Mouse (Mus musculus) megakaryocyte, embryonic 14.5 days (primary cell): ENCODE data around the gene Fbln7.

ENCODE experiments used
- FLI1 ChIP-seq: IDR thresholded peaks from 2 replicates; pipeline ENCODE4 v1.6.1; 2012; ENCODE audit warnings: low read length, inconsistent platforms, mixed read lengths
- GATA1 ChIP-seq: IDR thresholded peaks from 3 replicates; pipeline ENCODE4 v1.6.1; 2012; ENCODE audit warnings: mixed read lengths, low read length, inconsistent platforms, borderline replicate concordance

DNA sequence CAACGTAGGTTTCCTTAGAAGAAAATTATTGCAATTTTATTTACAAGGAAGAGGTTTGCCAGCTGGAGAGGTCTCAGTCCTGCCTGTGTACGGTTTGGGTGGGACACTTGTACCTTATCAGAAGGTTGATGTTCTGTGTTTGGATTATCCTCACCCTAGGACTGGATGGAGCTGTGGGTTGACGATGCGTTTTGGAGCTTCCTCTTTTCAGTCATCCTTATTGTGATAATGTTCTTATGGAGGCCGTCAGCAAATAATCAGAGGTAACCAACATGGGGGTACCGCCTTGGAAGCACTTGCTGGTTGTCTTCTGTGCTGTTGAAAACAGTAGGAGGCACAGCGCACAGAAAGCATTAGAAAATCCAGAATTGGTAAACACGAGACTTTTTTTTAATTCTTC, 20.3 kb upstream of the Fbln7 start:
- TF ChIP-seq GATA1 (no peak), FLI1 (no peak)
